Mouse (Mus musculus) macrophage (primary cell): ENCODE data around the gene Cops7b. TPM values are rescaled to one million over a fixed set of nuclear protein-coding genes. Genes with fewer than 3 reads are reported as not detected.

Experiments
- H3K27ac ChIP-seq: fragments of 350-480 bp; formaldehyde crosslinking; 2 replicates; pipeline ENCODE4 v1.9.0; 2021
- H3K36me3 ChIP-seq: fragments of 350-480 bp; formaldehyde crosslinking; 2 replicates; pipeline ENCODE4 v1.9.0; 2021; ENCODE audit errors: inconsistent target
- H3K4me3 ChIP-seq: fragments of 350-480 bp; formaldehyde crosslinking; 2 replicates; pipeline ENCODE4 v1.9.0; 2021; ENCODE audit errors: inconsistent target
- H3K79me2 ChIP-seq: fragments of 350-480 bp; formaldehyde crosslinking; 2 replicates; pipeline ENCODE4 v1.9.0; 2021; ENCODE audit errors: inconsistent target
- WGBS: methylation state at CpG from one replicate; pipeline ENCODE4 v1.1.7; 2026; ENCODE audit warnings: inconsistent platforms; ENCODE audit not compliant: missing documents; 5-methylcytosine and 5-hydroxymethylcytosine counted together
- polyA plus RNA-seq: library from polyadenylated mRNA; stranded (reverse); fragments of 250-400 nt; gene quantifications from 3 replicates; pipeline ENCODE4 v1.2.4, GENCODE M21; 2018; ENCODE audit warnings: inconsistent platforms

Cops7b gene
- polyA plus RNA-seq, 1 experiment from 2014 or later, result 8.6 TPM

DNA sequence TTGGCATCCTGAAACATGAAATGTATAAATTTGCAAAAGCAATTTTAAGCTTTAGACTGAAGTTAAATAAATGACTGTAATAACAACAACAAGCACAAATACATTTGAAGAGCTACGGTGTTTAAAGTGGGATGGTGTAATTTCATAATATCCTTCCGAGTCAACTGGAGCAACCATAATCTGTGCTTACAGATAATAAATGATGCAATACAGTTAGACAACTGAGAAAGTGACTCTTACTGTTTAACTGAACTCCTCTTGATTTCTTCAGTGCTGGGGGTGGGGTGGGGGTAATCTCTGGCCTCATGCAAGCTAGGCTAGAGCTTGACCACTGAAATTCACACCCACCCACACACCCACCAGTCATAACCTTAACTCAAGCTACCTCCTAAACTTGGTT, 11.3 kb upstream of the Cops7b start:
- Histone ChIP-seq H3K36me3 (no peaks in the 10 kb centered on the region), H3K79me2 (no peaks in the 10 kb centered on the region), H3K27ac (no peak overlapping the region), H3K4me3 (no peak overlapping the region)
- 23% methylated on average over 2 of the region's 2 CpGs for WGBS

DNA sequence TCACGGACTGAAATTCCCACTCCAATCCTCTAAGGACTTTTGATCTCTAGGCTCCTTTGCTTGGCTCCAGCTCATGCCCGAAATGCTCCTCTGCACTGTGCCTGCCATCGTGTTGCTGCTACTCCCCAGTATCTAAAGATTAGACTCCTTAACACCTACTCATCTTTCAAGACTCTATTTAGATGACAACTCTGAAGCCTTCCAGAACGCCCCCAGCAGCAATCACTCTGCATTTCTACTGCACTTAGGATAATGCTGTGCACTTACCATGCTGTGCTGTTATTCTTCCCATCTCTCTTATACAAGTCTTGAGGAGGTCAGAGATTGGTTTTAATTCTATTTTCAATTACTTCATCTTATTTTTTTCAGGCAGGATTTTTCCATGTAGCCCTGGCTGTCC, 10.8 kb upstream of the Cops7b start:
- no peaks in the 10 kb centered on the region for H3K36me3 ChIP-seq
- H3K4me3 ChIP-seq, result no peak overlapping the region
- 94% methylated on average over 4 of the region's 4 CpGs for WGBS
- H3K79me2 ChIP-seq, result no peaks in the 10 kb centered on the region
- H3K27ac ChIP-seq, result no peak overlapping the region

DNA sequence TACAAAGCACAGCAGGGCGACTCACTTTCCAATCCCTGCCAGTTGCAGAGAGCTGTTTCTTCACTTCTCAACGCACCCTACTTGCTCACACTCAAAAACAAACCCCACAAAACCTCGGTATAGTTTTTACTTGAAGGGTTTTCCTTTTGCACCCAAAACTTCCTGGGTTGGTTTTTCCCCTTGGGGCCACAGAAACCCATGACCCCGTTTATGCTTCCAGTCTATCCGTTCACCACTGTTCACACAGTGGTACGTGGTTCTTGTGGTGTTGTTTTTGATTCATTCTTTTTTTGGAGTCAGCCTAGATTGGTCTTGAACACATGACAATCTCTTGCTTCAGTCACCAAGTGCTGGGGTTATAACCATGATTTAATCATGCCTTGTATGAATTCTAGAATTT, 2.3 kb upstream of the Cops7b start:
- H3K36me3 ChIP-seq, result no peaks in the 10 kb centered on the region
- no peak overlapping the region for H3K27ac ChIP-seq
- no peak overlapping the region for H3K4me3 ChIP-seq
- H3K79me2 ChIP-seq, result peaks cover 26% of the 10 kb centered on the region; the same call in 1 of the 2 replicates
- 53% methylated on average over 6 of the region's 6 CpGs for WGBS

DNA sequence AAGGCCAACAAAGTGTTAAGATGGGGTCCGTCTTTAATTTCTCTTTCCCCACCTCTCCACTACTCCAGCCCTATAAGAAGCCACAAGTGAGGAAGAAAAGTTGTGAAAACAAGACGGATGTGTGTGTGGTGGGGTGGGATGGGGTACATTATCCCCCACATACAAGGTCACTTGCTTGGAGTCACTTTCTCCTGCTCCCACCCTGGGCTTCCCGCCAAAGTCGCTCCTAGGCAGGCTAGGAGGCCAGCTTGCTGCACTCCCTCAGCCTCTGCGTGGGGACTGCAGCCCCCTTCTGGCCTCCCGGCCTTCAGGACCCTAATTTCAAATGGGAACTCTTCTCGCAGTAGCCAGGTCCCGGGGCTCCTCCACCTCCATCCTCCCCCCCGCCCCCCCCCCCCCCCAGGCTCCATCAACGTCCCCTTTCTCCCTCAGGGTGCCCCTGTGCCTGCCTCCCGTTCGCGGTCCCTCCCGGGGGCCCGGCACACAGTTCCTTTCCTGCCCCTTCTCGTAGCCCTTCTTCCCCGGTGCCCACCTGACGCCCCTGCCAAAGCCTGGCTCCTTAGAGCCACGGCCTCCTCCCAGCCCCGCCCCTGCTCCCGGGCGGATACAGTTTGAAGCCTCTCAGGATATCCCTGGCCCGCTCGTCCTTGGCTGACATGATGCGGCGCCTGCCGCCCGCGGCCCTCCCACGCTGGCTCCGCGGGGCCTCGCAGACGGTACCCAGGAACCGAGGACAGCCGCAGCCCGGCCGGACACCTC, 833 bp upstream of the Cops7b start:
- Histone ChIP-seq H3K4me3 (peak overlapping the region; percentile 66), H3K79me2 (peaks cover 34% of the 10 kb centered on the region; the same call in 1 of the 2 replicates), H3K36me3 (no peaks in the 10 kb centered on the region), H3K27ac (no peak overlapping the region)
- 1% methylated on average over 35 of the region's 38 CpGs for WGBS

DNA sequence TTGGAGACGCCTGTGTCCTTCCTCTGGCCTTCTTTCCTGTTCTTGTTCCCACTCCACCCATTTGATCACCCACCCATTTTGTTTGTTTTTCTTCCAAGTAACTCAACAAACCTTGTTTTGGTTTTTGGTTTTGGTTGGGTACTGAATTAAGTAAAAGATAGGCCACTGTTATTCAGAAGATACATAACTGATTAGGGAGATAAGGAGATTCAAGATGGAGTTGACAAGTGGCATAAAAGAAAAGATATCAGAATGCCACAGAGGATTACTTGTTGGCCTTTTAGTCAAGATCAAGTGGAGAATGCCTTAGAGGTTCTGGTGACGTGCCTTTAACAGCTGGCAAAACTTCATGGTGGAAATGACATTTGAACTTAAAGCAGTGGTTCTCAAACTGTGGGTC, 1.0 kb downstream of the Cops7b start:
- H3K36me3 ChIP-seq, result no peaks in the 10 kb centered on the region
- H3K4me3 ChIP-seq, result peak overlapping the region; percentile 66
- 77% methylated on average over 2 of the region's 2 CpGs for WGBS
- H3K27ac ChIP-seq, result no peak overlapping the region
- peaks cover 53% of the 10 kb centered on the region for H3K79me2 ChIP-seq

DNA sequence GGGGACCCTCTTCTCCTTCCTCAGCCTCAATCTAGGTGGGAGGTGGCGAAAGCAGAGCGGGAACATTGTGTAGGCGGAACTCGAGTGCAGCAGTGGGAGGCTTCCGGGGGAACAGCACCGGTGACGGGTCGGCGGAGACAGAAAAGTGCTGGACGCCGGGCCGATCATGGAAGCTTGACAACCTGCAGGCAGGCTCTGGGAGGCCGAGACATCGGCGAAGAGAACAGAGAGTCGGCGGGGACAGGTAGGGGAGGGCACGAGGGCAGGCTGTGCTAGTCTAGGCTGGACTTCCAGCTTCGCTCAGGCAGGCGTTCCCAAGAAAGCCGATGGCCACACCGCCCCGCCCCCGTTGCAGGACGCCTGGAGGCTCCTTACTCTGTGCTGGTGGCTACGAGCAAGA, 4.3 kb downstream of the Cops7b start:
- Histone ChIP-seq H3K79me2 (peaks cover 69% of the 10 kb centered on the region), H3K36me3 (peaks cover 14% of the 10 kb centered on the region; the same call in 1 of the 2 replicates), H3K4me3 (peak overlapping the region; percentile 92), H3K27ac (peak overlapping the region; percentile 34; the same call in 1 of the 2 replicates)
- WGBS, result 1% methylated on average over 26 of the region's 26 CpGs

DNA sequence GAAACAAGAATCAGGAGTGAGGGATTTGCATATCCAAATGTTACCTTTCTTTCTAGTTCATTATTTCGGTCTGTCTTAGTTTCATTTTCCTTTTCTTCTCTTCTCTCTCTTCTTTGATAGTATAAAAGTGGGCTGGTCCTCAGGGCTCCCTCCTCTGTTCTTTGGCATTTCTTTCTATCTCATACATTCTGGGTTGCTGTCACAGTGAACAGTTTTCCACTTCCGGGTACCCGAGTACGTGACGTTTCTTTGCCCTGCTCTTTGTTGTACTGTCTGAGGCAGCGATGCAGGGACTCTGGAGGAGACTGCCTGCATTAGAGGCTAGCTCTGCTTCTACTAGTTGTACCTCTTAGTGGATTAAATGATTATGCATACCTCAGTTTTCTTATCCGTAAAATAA, 11.8 kb downstream of the Cops7b start:
- WGBS, result 95% methylated on average over 7 of the region's 7 CpGs
- H3K4me3 ChIP-seq, result no peak overlapping the region

DNA sequence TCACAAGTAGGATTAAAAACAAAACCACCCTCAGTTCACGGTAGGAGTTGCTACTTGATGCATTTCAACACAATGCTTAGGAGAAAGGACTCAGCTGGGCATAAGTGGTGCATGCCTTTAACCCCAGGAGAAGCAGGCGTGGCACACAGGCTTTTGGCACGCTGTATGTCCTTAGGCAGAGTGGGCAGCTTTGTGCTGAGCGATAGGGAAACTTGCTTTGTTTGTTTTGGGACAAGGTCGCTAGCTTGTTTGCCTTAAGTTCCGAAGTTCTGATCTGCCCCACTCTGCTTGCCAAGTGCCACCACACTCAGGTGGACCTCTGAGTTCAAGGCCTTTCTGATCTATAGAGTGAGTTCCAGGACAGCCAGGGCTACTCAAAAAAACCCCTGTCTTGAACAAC, 12.6 kb downstream of the Cops7b start:
- H3K36me3 ChIP-seq, result peaks cover 65% of the 10 kb centered on the region
- no peak overlapping the region for H3K27ac ChIP-seq
- H3K4me3 ChIP-seq, result no peak overlapping the region
- 95% methylated on average over 6 of the region's 6 CpGs for WGBS
- peaks cover 5% of the 10 kb centered on the region; the same call in 1 of the 2 replicates for H3K79me2 ChIP-seq

More for the DNA sequence above, 11.8 kb downstream of the Cops7b start:
- Histone ChIP-seq H3K36me3 (peaks cover 68% of the 10 kb centered on the region), H3K27ac (no peak overlapping the region), H3K79me2 (peaks cover 12% of the 10 kb centered on the region; the same call in 1 of the 2 replicates)

DNA sequence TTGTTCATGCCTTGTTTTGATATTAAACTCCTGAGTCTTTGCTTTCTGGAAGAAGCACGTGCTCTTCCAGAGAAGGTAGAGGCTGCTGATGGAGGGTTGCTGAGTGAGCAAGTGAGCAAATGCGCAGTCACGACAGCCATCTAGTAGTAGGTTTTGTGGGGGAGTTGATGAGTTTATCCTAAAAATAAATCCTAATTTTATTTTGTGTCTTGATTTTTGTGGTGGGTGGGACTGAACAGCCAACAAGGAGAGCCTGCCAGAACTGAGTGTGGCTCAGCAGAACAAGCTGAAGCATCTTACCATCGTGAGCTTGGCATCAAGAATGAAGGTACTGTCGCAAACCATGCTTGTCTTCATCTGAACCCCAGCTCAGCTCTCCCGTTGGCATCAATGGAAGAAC, 13.8 kb downstream of the Cops7b start:
- Histone ChIP-seq H3K36me3 (peaks cover 62% of the 10 kb centered on the region), H3K27ac (no peak overlapping the region)

DNA sequence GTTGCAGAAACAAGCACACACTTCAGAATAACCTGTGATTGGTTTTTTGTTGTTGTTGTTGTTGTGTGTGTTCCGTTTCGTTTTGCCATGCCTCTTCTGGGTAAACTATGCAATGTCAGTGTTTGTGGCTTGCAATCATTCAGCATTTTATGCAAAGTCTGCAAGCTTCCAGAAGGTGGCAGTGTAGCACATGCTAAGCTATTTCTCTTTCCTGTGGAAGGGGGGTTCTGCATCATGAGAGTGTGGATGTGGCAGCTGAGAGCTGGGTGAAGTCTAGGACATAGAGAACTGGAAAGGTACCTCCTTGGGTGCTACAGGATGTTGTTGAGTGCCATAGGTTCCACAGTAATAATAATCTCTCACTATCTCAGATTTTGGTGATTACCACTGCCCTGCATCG, 15.8 kb downstream of the Cops7b start:
- Histone ChIP-seq H3K79me2 (no peaks in the 10 kb centered on the region), H3K4me3 (no peak overlapping the region), H3K27ac (no peak overlapping the region), H3K36me3 (peaks cover 73% of the 10 kb centered on the region)
- WGBS, result 76% methylated on average over 3 of the region's 3 CpGs

More for the DNA sequence above, 13.8 kb downstream of the Cops7b start:
- no peak overlapping the region for H3K4me3 ChIP-seq
- 98% methylated on average over 6 of the region's 6 CpGs for WGBS
- no peaks in the 10 kb centered on the region for H3K79me2 ChIP-seq

DNA sequence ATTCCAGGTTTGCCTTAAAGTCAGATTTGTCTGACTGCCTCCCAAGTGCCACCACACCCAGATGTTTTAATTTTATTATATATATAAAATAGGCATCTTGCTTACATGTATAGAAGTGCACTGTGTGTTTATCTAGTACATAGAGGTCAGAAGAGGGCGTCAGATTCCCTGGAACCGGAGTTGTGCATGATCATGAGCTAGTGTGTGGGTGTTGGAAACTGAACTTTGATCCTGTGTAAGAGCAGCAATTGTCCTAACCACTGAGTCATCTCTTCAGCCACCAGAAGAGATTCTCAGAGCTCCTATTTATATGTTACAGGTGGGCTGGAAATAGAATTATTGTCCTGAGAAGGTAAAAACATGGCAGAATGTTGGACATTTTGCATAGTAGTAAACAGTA, 17.4 kb downstream of the Cops7b start:
- 100% methylated on average over 2 of the region's 2 CpGs for WGBS
- Histone ChIP-seq H3K79me2 (no peaks in the 10 kb centered on the region), H3K36me3 (peaks cover 71% of the 10 kb centered on the region), H3K4me3 (no peak overlapping the region), H3K27ac (no peak overlapping the region)

DNA sequence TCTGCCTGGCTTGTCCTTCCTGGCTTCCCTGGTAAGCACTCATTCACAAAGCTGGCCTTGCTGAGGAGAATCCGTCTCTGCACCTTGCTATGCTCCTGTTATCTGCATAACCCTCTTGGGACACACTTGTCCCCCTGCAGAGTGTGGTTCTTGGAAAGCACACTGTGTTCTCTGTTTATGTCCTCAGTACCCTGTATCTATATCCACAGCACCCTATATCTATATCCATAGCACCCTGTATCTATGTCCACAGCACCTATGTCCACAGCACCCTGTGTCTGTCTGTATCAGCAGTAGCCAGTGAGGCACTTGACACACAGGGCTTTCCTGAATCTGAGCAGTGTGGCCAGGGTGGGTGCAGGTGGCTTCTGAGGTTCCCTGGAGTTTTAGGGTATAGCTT, 28.2 kb downstream of the Cops7b start:
- peaks cover 21% of the 10 kb centered on the region; the same call in 1 of the 2 replicates for H3K36me3 ChIP-seq
- WGBS, result 94% methylated on average over 1 of the region's 1 CpGs
- no peak overlapping the region for H3K4me3 ChIP-seq
- H3K27ac ChIP-seq, result no peak overlapping the region
- H3K79me2 ChIP-seq, result no peaks in the 10 kb centered on the region

DNA sequence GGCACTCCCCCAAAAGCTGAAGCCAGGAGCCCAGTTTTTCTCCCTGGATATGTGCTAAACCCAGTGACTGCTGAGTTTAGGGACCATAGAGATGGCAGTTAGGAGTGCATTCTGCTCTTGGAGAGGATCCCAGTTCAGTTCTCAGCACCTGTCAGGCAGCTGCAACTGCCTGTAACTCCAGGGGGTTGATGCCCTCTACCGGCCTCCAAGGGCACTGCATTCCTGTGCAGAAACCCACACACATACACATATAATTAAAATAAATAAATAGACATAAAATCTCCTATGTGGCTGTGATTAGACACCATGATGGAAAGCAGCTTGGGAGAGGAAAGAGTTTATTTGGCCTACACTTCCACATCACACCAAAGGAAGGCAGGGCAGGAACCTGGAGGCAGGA, 29.4 kb downstream of the Cops7b start:
- 78% methylated on average over 1 of the region's 1 CpGs for WGBS
- Histone ChIP-seq H3K4me3 (no peak overlapping the region), H3K27ac (no peak overlapping the region), H3K79me2 (no peaks in the 10 kb centered on the region), H3K36me3 (peaks cover 16% of the 10 kb centered on the region; the same call in 1 of the 2 replicates)

DNA sequence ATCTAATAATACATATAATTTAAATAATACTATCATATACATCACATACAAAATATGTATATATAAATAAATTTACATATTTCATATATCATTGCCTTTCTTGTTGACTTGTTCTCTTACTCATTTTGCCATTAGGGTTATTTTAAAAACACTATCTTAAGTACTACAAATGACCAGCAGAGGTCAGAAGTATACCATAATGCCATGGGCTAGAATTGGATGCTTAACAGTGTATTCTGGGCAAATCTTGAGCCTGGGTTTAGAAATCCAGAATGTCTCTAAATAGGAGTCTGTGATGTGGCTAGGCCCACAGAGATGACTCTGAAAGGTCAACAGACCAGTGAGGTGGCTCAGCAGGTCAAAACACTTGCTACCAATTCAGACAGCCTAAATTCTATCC, 31.6 kb downstream of the Cops7b start:
- Histone ChIP-seq H3K27ac (no peak overlapping the region), H3K36me3 (no peaks in the 10 kb centered on the region), H3K4me3 (no peak overlapping the region), H3K79me2 (no peaks in the 10 kb centered on the region)

DNA sequence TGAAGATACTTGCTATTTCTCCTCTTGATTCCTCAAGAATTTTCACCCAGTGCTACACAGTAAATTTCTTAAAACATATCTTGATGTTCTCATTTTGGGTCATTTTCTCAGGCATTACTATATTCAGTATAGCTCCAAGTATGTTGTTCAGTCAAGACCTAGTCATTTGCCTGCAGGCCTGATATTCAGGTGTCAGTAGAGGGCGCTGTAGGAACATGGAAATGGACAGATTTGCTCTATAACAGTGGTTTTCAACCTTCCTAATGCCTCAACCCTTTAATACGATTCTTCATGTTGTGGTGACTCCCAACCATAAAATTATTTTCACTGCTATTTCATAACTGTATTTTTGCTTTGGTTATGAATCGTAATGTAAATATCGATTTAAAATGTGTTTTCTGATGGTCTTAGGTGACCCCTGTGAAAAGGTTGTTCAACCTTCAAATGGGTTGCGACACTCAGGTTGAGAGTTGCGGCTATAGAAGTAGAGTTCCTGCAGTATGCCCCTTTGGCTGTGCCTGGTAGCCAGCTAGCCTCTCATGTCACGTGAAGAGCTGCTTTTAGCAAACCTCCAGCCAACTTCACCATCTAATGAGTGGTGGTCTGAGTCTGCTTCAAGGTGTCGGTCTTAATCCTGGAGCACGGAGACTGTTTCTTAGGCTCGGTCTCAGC, 35.9 kb downstream of the Cops7b start:
- Histone ChIP-seq H3K27ac (no peak overlapping the region), H3K36me3 (no peaks in the 10 kb centered on the region), H3K79me2 (no peaks in the 10 kb centered on the region), H3K4me3 (no peak overlapping the region)
- 60% methylated on average over 10 of the region's 10 CpGs for WGBS
